21 mouse cellular contexts compared by ENCODE assay signal in genomic region chr1:107581220-107581619, GRCm38 (mm10). TPM values are rescaled to one million over a fixed set of nuclear protein-coding genes. Genes with fewer than 3 reads are reported as not detected.
DNase-seq lines count a peak whose midpoint lies in the region; TF ChIP-seq lines count a peak whose summit lies in the region.
"Had no signal": no experiment of that assay in that cellular context is flagged by ENCODE, and none has a peak within 500 bp of the region (broad histone marks: within the 10 kb centered on the region; RNA-seq: fewer than 3 reads in every experiment).

No protein-coding gene starts in this region.

- no peak for TF ChIP-seq POLR2A in CH12.LX (IDR thresholded peaks at IDR 0.05; ENCODE audit: low read depth, low read length)

- peak; percentile 18 for DNase-seq in layer of hippocampus, adult 11-12 months (ENCODE audit: low spot score)
- no peak for DNase-seq in layer of hippocampus, postnatal 10 days (ENCODE audit: low spot score in 2 of 2)
- DNase-seq in CH12.LX (ENCODE audit: extremely low read depth): no peak
- DNase-seq in layer of hippocampus, adult 8-10 months (ENCODE audit: low spot score in 2 of 2): peak; percentile 15 to 33
- DNase-seq in right cerebral cortex, postnatal 10 days (ENCODE audit: low spot score in 2 of 2): peak; percentile 36 to 76
- DNase-seq in ovary, postnatal 10 days (ENCODE audit: low spot score): no peak
- DNase-seq in cerebellum, adult 9-10 months: no peak
- DNase-seq: adrenal gland, postnatal 36 days; cerebellum, adult 8-10 months; liver, embryonic 13.5 days; spleen, adult 18-20 months; thymus, postnatal 4 days had no signal

- no peaks in the 10 kb centered on the region for H3K9me3 ChIP-seq in CH12.LX (replicated peaks; ENCODE audit: low read length)
- H3K9me3 ChIP-seq: forebrain, embryonic 13.5 days; hindbrain, embryonic 10.5 days; limb, embryonic 13.5 days; liver, embryonic 13.5 days; midbrain, embryonic 12.5 days had no signal

- H3K4me2 ChIP-seq in CH12.LX (ENCODE audit: insufficient read depth, low read depth, poor library complexity, severe bottlenecking): no peak overlapping the region
- H3K4me2 ChIP-seq: forebrain, embryonic 13.5 days; limb, embryonic 13.5 days; liver, embryonic 13.5 days; midbrain, embryonic 12.5 days had no signal

- no peak for TF ChIP-seq RAD21 in CH12.LX (IDR thresholded peaks at IDR 0.05; ENCODE audit: low read depth, low read length)

- no peak overlapping the region for H3K27ac ChIP-seq in CH12.LX (ENCODE audit: insufficient read depth, low read depth)
- H3K27ac ChIP-seq: forebrain, embryonic 13.5 days; hindbrain, embryonic 10.5 days; hindbrain, postnatal 0 days; kidney, postnatal 0 days; limb, embryonic 13.5 days; liver, embryonic 13.5 days; midbrain, embryonic 12.5 days had no signal

- no peak for TF ChIP-seq CTCF in CH12.LX (conservative IDR thresholded peaks at IDR 0.05 in 1 of 2, IDR thresholded peaks at IDR 0.05 in 1 of 2; ENCODE audit: low read depth in 2 of 2, low read length in 2 of 2)

- H3K9ac ChIP-seq in CH12.LX (ENCODE audit: insufficient read depth, low read depth): no peak overlapping the region
- H3K9ac ChIP-seq: forebrain, embryonic 13.5 days; limb, embryonic 13.5 days; liver, embryonic 13.5 days; midbrain, embryonic 12.5 days had no signal

- no peaks in the 10 kb centered on the region for H3K27me3 ChIP-seq in CH12.LX (replicated peaks)
- H3K27me3 ChIP-seq: forebrain, embryonic 13.5 days; limb, embryonic 13.5 days; liver, embryonic 13.5 days; midbrain, embryonic 12.5 days had no signal

- no peak for TF ChIP-seq EP300 in CH12.LX (IDR thresholded peaks at IDR 0.05; ENCODE audit: low read length)

- H3K79me2 ChIP-seq in CH12.LX (replicated peaks; ENCODE audit: control insufficient read depth, extremely low read depth, insufficient read depth, poor library complexity, severe bottlenecking): no peaks in the 10 kb centered on the region

- in situ Hi-C loops in CH12.LX (cut with MboI; ENCODE audit: low pct_ligation_motif_present, low pct_unique_long_range_greater_than_20kb, low sequenced_read_pairs): no loop called here

- H3K4me3 ChIP-seq in CH12.LX (replicated peaks in 1 of 3; ENCODE audit: low read depth in 2 of 3, low read length in 2 of 3, poor library complexity in 1 of 3): no peak overlapping the region
- H3K4me3 ChIP-seq: erythroblast, embryonic 14.5 days; forebrain, embryonic 13.5 days; hindbrain, embryonic 10.5 days; limb, embryonic 13.5 days; liver, embryonic 13.5 days; midbrain, embryonic 12.5 days; myocyte had no signal

- no peaks in the 10 kb centered on the region for H3K36me3 ChIP-seq in CH12.LX (replicated peaks in 1 of 2; ENCODE audit: control insufficient read depth in 1 of 2, insufficient read depth in 1 of 2, low read length in 1 of 2)
- H3K36me3 ChIP-seq: hindbrain, embryonic 10.5 days; limb, embryonic 13.5 days; liver, embryonic 13.5 days; midbrain, embryonic 12.5 days had no signal

- peaks cover 11 to 40% of the 10 kb centered on the region in 2 experiments for H3K4me1 ChIP-seq in CH12.LX (ENCODE audit: control insufficient read depth in 1 of 2, insufficient read depth in 2 of 2)
- H3K4me1 ChIP-seq: forebrain, embryonic 13.5 days; hindbrain, embryonic 10.5 days; limb, embryonic 13.5 days; liver, embryonic 13.5 days; midbrain, embryonic 12.5 days had no signal

- dilution Hi-C loops in CH12.LX (cut with MboI; ENCODE audit: extremely low pct_ligation_motif_present, extremely low pct_unique_long_range_greater_than_20kb, low sequenced_read_pairs): no loop called here

TF ChIP-seq in CH12.LX, 34 proteins besides CTCF, POLR2A, EP300 and RAD21:
- TF ChIP-seq MAFK (IDR thresholded peaks at IDR 0.05; ENCODE audit: insufficient replicate concordance, low read length): no peak
- 0 out of 2 replicates have a peak, but pooled peaks have one; percentile 31 for TF ChIP-seq MAX (IDR thresholded peaks at IDR 0.05; ENCODE audit: low read length)
- TF ChIP-seq RCOR1 (conservative IDR thresholded peaks at IDR 0.05; ENCODE audit: low read depth, low read length): no peak
- no peak for TF ChIP-seq MAZ (IDR thresholded peaks at IDR 0.05; ENCODE audit: low read depth, low read length)
- TF ChIP-seq MYC (IDR thresholded peaks at IDR 0.05; ENCODE audit: low read depth, low read length): 0 out of 2 replicates have a peak, but pooled peaks have one; percentile 56
- TF ChIP-seq TBP (conservative IDR thresholded peaks at IDR 0.05; ENCODE audit: low read depth, low read length): no peak

RNA-seq across cellular contexts. Expression of gene Serpinb8, which starts 8.6 kb away (rescaled TPM):
- total RNA-seq in layer of hippocampus, postnatal 10 days (2021): 1 to 10 TPM; 4.1 TPM
- total RNA-seq in CH12.LX (2012; rRNA removed) (15.1 and 34.2 TPM in 2 replicates), CH12.LX (2014; rRNA removed) (1.8 and 2.3 TPM in 2 replicates)
- 3.7 TPM in 2 replicates for polyA plus RNA-seq in CH12.LX (2012; ENCODE audit: insufficient read length, low read depth)
- 1 to 10 TPM; 2.0 to 7.1 (median 4.2) TPM for total RNA-seq in layer of hippocampus, adult 8-10 months (2022)
- polyA plus RNA-seq: erythroblast, embryonic 14.5 days; neural tube, embryonic 14.5 days had no signal

Comparison
In these comparisons a context has a peak if more than half of its experiments do, and no peak if none do; other contexts are left out.
1. DNase-seq: peak in layer of hippocampus, adult 11-12 months (single experiment), layer of hippocampus, adult 8-10 months (2 of 2) and right cerebral cortex, postnatal 10 days (2 of 2); none in layer of hippocampus, postnatal 10 days (0 of 2), CH12.LX (single experiment), ovary, postnatal 10 days (single experiment) and cerebellum, adult 9-10 months (single experiment).